Mouse (Mus musculus) naive thymus-derived CD4-positive, alpha-beta T cell, adult 2 months (primary cell): ENCODE measurements around the gene Pappa2.

ENCODE experiments used
- DNase-seq: peaks from one replicate; pipeline ENCODE4 v3.0.0-alpha.2; 2011; ENCODE audit warnings: low read depth

The Pappa2 gene

GRCm38 (mm10) chr1:158764211-158764610 is 216.1 kb downstream of the Pappa2 start:
- no peak for DNase-seq

- DNase-seq = no peak
Measured at GRCm38 (mm10) chr1:158748356-158749096, 231.8 kb downstream of the Pappa2 start.

DNA sequence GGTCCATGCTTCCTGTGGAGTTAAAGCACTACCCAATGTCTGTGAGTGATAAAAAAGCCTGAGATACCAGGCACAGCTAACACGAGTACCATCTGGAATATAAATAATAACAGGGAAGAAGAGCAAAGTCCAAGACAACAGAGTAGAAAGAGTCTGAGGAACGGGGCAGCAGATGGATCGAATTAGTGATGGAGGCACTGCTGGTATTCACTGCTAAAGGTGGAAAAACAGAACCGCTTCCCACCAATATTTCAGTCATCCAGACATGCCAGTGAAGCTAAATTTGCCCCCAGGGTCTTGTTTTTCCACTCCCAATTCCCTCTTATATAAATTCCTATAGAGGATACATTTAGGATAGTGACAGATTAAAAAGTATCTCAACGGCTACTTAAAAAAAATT is 238.8 kb downstream of the Pappa2 start:
- DNase-seq = no peak

DNA sequence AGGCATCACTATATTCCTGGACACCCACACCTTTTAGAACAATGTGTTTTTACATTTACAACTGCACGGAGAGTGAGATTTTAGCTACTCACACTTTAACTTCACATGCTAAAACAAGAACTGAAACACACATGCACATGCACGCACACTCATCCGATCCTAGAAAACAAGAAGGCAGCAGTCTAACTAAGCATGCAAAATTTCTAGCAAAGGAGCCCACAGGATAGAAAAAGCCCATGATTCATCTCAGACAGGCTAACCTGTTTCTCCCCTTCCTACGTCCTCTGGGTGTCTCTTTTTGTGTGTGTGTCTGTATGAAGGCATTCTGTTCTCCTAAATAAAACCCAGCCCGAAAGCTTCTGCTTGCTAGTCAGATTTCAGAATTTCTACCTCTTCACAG is 239.3 kb downstream of the Pappa2 start:
- no peak for DNase-seq

DNA sequence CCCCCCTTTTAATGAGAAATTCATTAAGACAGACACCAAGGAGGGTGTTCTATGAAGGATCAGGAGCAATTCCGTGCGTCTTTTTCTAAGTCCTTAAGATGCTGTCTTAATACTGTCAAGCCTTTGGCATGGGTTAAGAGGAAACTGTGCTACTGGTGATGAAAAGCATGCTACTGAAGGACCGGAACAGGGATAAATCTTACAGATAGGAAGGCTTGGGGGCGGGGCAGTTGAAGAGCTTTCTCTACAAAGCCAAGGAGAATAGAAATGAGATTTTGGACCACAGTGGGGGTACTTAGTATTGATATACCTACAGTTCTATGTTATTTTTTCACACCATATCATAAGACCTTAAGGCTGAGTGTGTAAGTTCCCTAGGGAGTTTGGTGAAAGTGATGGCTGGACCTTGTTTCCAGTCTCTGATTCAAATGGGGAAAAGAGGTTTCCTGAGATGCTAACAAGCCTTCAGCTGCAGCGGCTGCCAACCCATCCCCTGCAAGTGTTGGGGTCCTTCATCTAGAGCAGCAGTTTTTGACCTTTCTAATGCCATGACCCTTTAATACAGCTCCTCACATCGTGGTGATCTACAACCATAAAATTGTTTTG is 240.0 kb downstream of the Pappa2 start:
- DNase-seq = no peak

DNA sequence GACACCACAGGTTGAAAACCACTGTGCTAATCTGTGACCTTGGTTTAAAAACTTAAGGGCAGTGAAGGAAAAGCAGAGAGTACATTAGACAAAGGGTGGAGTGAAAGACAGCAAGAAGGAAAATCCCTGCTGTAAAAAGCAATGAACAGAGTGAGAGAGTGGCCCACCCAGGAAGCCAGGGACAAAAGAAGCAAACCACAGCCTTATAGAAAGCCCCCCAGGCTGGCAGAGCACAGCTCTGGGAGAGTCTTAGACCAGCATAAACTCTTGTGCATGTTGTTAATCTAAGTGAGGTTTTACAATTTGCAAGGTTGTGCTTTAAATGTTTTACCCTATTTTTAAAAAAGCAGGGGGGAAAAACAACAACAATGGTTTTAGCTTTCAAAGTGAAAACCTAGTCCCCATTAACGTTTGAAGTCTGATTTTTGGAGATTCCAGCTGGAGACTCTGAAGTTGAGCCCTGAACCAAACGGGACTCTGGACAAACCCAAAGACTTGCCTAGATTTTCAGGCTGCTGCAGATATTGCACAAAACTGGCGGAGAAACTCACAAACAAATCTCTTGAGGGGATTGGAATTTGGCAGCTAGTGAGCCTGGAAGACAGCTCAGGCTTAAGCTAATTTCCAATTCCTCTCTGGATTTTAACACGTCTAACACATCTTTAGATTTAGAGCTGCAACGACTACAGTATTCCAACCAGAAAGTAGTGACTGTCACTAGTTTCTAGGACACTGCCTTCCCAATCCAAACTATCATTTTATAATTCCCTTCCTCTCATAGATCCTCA is 241.0 kb downstream of the Pappa2 start:
- no peak for DNase-seq

GRCm38 (mm10) chr1:158732868-158733496 is 247.3 kb downstream of the Pappa2 start:
- DNase-seq = no peak

- DNase-seq = no peak
Measured at GRCm38 (mm10) chr1:158713301-158714095, 266.8 kb downstream of the Pappa2 start.

DNA sequence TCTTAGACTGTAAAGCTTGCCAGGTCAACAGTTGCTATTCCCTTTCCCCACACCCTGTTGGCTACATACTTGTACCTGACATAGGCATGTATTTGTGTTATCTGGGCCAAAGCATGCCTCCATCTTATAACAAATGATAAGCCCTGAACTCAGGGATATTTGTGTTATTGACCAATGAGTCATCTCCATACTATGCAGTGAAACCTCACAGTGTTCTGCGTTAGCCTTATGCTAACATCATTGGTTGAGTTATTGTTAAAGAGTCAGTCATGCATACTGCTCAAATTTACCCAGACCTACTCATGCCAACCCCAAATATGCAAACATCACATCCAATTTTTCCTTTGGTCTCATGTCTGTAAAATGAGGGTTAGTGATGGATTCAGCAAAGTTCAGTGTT is 279.0 kb downstream of the Pappa2 start:
- DNase-seq = no peak

DNA sequence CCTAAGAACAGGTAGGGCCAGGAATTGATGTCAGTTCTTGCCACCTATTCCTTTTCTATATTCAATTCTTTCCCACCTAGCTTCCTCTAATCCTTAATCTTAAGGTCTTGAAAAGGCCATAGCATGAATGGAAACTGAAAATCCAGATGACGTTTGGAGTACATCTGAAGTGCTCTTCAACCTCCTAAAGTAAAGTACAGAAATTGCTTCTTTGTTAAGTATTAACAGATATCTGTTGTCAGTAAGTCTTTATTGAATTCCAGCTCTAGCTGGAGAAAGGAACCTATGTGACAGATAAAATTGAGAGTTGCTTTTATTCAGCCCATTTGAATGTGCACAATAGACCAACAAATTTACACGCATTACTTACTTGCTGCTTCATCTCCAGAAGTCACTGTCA is 280.1 kb downstream of the Pappa2 start:
- DNase-seq = no peak

GRCm38 (mm10) chr1:158699276-158699675 is 281.0 kb downstream of the Pappa2 start:
- DNase-seq = no peak

DNA sequence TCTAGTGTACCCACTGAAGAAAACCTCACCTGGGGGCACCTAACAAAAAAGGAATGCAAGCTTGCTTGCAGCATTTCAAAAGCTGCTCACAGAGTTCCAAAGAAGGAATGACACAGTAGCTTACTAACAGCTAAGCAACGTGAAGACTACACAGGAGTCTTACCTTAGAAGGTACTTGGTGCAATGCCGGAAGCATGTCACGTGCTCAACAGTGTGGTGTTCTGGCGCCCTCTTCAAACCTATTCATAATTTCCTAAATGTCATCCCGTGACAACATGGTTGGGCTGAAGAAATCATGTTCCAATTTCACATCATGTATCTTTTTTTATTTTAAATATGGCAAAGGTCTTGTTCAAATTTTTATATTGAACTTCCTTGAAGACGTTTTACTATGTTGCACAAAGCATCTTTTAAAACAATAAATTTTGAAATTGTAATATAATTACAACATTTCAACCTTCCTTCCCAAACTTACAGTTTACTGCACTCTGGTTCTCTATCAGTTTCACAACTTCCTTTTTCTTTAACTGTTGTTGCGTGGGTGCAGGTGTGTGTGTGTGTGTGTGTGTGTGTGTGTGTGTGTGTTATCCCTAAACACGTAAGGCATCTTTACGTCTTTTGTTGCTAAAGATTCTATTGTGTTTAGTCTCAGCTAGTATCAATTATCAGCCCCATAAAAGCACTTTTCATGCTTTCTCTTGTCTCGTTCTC is 282.3 kb downstream of the Pappa2 start:
- DNase-seq = no peak

DNA sequence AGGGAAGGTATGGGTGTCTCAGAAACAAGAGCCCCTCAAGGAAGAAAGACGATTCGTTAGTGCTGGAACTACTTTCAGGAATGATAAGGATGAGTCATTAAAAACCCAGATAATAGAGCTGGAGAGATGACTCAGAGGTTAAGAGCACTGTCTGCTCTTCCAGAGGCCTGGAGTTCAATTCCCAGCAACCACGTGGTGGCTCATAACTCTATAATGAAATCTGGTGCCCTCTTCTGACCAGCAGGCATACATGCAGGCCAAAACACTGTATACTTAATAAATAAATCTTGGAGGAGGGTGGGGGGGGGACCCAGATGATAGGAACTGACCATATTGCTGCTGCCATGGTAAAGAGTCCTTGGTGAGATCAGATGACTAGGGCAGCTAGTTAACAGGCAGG is 282.9 kb downstream of the Pappa2 start:
- no peak for DNase-seq

DNA sequence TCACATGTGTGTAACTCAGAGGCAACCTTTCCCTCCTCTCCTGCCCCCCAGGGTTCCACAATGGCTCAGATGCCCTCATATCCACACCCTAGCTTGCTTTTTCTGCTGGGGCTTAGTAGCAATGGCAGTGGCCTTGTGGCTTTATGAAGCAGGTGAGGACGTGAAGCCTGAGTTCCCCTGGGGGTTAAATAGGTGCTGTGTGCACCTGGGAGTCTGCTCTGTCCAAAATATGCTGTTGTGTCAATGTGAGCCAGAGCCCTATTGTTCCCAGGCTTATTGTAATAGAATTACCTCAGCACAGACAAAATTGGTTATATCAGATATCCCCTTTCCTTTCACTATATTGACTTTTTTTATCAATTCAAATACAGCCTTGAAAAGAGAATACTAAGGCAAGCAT is 292.6 kb downstream of the Pappa2 start:
- DNase-seq = no peak

DNA sequence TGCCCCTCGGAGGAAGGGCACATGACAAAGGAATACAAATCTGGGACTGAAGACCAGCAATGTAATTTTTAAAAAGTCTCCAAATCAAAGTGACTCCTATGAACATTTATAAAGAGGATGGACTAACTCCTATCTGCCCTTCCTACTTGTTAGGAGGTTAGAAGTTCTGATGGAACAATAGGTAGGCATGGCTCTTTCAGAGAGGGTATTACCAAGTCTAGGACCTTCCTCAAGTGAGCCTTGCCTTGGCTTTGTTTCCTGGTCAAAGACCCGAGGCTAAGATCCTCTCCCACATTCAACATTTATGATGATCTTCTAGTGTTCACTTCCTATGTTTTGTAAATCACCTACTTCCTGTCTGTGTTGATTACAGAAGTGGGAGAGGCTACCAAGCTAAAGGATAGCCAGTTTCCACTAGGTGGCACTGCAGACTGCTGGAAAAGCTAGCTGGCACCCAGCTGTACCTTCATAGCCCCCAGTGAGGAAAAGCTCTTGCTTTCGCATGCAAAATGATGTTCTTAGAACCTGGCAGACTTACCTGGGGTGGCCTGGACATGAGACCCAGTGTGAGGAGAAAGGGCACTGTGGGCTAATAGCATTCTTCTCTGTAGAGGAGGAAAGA is 310.2 kb downstream of the Pappa2 start:
- peak; percentile 1 for DNase-seq

DNA sequence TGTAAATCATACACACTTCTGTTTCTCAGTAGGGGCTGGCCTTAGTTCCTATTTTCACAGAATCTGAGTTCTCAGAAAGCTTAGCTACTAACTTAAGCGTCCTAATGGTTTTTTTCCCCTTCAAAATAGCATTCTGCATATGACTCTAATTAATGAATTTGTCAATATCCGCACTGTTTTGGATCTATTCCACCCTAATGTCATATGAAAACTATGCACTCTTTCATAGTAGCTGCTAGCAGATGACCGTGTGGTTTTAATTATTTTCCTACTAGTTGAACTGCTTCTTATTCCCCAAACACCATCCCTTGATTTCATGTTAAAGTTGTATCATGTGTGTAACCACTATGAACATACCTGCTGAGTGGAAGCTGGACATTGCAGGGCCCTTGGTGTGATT is 314.3 kb downstream of the Pappa2 start:
- DNase-seq = no peak
